Mouse (Mus musculus) liver, postnatal 0 days (tissue): ENCODE data around the gene Gpr155.

Experiments
- CTCF ChIP-seq: sonication (generic); IDR thresholded peaks from 2 replicates; pipeline ENCODE4 v1.5.1; 2016; ENCODE audit warnings: antibody characterized with exemption, low read depth
- EP300 ChIP-seq: IDR thresholded peaks from 2 replicates; pipeline ENCODE4 v1.6.1; 2016; ENCODE audit warnings: antibody characterized with exemption, low read depth, mild to moderate bottlenecking

- TF ChIP-seq CTCF (no peak), EP300 (no peak)
Measured at GRCm38 (mm10) chr2:73319218-73319617, 67.2 kb downstream of the Gpr155 start.
